Mouse (Mus musculus) ES-E14 (cell line): ENCODE measurements at regions not wholly inside any gene's neighbourhood (a gene's known extent, or its start where the extent isn't known, plus 50 kb on each side); places are given as distances from the start of the nearest gene placed in this dataset.

Experiments
- DNase-seq: peaks from one replicate; pipeline ENCODE4 v3.0.0-alpha.2; 2013; ENCODE audit warnings: low read depth, low spot score
- H3K27ac ChIP-seq: 2 replicates; pipeline ENCODE4 v1.5.1; 2012; ENCODE audit warnings: low read depth, mild to moderate bottlenecking, low read length, moderate library complexity, mixed read lengths; ENCODE audit not compliant: poor library complexity, insufficient read depth, severe bottlenecking
- H3K36me3 ChIP-seq: 2 replicates; pipeline ENCODE4 v1.6.1; 2012; ENCODE audit warnings: mild to moderate bottlenecking, low read length, moderate library complexity, mixed read lengths; ENCODE audit not compliant: control insufficient read depth, poor library complexity, insufficient read depth, severe bottlenecking
- H3K4me1 ChIP-seq, 2 experiments: fragments of 150-350 bp in 1 of 2; sonication (generic) in 1 of 2; 2 replicates each; pipeline ENCODE4 v1.6.1; 2012; ENCODE audit warnings: low read length in 2 of 2, mild to moderate bottlenecking in 1 of 2, mixed read lengths in 1 of 2; ENCODE audit not compliant: control insufficient read depth in 2 of 2, insufficient read depth in 2 of 2, poor library complexity in 1 of 2
- H3K4me3 ChIP-seq, 2 experiments: fragments of 150-350 bp in 1 of 2; sonication (generic) in 1 of 2; 2 replicates each; pipeline ENCODE4 v1.5.1; 2012; ENCODE audit warnings: low read length in 2 of 2, low read depth in 1 of 2, mild to moderate bottlenecking in 1 of 2, mixed read lengths in 1 of 2; ENCODE audit not compliant: insufficient read depth in 1 of 2, poor library complexity in 1 of 2, severe bottlenecking in 1 of 2
- H3K9ac ChIP-seq: 2 replicates; pipeline ENCODE4 v1.6.1; 2012; ENCODE audit warnings: low read depth, mild to moderate bottlenecking, low read length, mixed read lengths; ENCODE audit not compliant: poor library complexity, insufficient read depth, severe bottlenecking
- H3K9me3 ChIP-seq: fragments of 150-350 bp; sonication (generic); 2 replicates; pipeline ENCODE4 v1.6.1; 2012; ENCODE audit warnings: low read depth, mild to moderate bottlenecking, low read length; ENCODE audit not compliant: control insufficient read depth, insufficient read depth
- CHD2 ChIP-seq: IDR thresholded peaks from 2 replicates; pipeline ENCODE4 v1.6.1; 2014; ENCODE audit warnings: mild to moderate bottlenecking, low read depth, low read length, inconsistent platforms
- HCFC1 ChIP-seq: IDR thresholded peaks from 2 replicates; pipeline ENCODE4 v1.6.1; 2012; ENCODE audit warnings: low read length, inconsistent platforms, borderline replicate concordance; ENCODE audit not compliant: insufficient read depth
- MAFK ChIP-seq: IDR thresholded peaks from 2 replicates; pipeline ENCODE4 v1.6.1; 2014; ENCODE audit warnings: mild to moderate bottlenecking, low read depth, low read length, inconsistent platforms; ENCODE audit not compliant: insufficient read depth
- ZC3H11A ChIP-seq: IDR thresholded peaks from 2 replicates; pipeline ENCODE4 v1.6.1; 2012; ENCODE audit warnings: low read depth, mild to moderate bottlenecking, inconsistent platforms, low read length, borderline replicate concordance
- ZNF384 ChIP-seq: IDR thresholded peaks from 2 replicates; pipeline ENCODE4 v1.6.1; 2012; ENCODE audit warnings: low read depth, low read length, inconsistent platforms
- in situ Hi-C, 2 experiments: fragments of 600-800 bp; cut with MboI; formaldehyde crosslinking; loops; one replicate each; pipeline ENCODE4 v1.15.1; 2025; ENCODE audit warnings: low sequenced_read_pairs in 2 of 2, inconsistent platforms in 1 of 2; ENCODE audit not compliant: unreplicated experiment in 2 of 2

DNA sequence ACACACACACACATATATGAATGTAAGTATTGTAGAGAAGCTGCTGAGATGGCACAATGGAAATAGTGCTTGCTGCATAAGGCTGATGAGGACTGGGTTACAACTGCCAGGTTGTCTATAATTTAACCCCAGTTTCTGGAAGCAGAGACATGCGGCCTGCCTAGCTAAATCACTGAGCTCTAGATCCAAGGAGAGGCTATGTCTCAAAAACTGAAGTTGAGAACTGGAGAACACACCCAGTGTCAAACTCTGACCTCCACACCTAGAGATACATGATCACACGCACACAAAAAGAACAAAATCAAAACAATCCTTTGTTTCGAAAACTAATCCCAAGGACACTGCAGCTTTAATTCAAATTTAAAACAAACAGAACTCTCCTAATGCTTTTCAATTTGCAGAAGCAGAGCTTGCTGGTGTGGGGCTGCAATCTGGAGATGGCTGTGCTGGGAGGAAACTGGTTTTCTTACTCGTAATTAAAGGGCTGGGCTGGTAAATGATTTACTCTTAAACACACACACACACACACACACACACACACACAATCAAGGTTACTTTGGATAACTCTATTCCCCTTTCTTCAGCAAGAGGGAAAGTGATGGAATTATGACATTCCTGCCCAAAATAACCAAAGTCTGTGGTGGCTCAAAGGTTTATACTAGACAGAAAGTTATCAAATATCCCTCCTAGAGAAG is 299.3 kb upstream of the Cited2 start:
- Histone ChIP-seq H3K4me1 (no peaks in the 10 kb centered on the region), H3K9me3 (no peaks in the 10 kb centered on the region), H3K9ac (no peak overlapping the region), H3K36me3 (no peaks in the 10 kb centered on the region), H3K27ac (no peak overlapping the region), H3K4me3 (no peak overlapping the region)
- DNase-seq: no peak
- in situ Hi-C loops: no loop called here
- TF ChIP-seq HCFC1 (no peak), CHD2 (no peak), ZNF384 (no peak)

GRCm38 (mm10) chr10:17426197-17426596 is 296.8 kb upstream of the Cited2 start:
- TF ChIP-seq ZNF384: no peak
- Histone ChIP-seq H3K9me3 (no peaks in the 10 kb centered on the region), H3K9ac (no peak overlapping the region), H3K36me3 (no peaks in the 10 kb centered on the region), H3K4me1 (no peaks in the 10 kb centered on the region), H3K4me3 (no peak overlapping the region), H3K27ac (no peak overlapping the region)
- in situ Hi-C loops: no loop called here
- DNase-seq: no peak

- no peak overlapping the region for H3K9ac ChIP-seq
- TF ChIP-seq ZC3H11A: no peak
- no peak for TF ChIP-seq MAFK
- TF ChIP-seq ZNF384: no peak
- no peak for TF ChIP-seq HCFC1
- TF ChIP-seq CHD2: no peak
- DNase-seq: no peak
- no peak overlapping the region for H3K4me3 ChIP-seq
- no peaks in the 10 kb centered on the region for H3K4me1 ChIP-seq
- no peaks in the 10 kb centered on the region for H3K36me3 ChIP-seq
- no peak overlapping the region for H3K27ac ChIP-seq
- in situ Hi-C loops: no loop called here
- no peaks in the 10 kb centered on the region for H3K9me3 ChIP-seq
These were observed 295.7 kb upstream of the Cited2 start for GRCm38 (mm10) chr10:17427316-17427715.

GRCm38 (mm10) chr10:17428315-17428714 is 294.7 kb upstream of the Cited2 start:
- Histone ChIP-seq H3K27ac (no peak overlapping the region), H3K36me3 (no peaks in the 10 kb centered on the region), H3K4me1 (no peaks in the 10 kb centered on the region), H3K9me3 (no peaks in the 10 kb centered on the region), H3K9ac (no peak overlapping the region), H3K4me3 (no peak overlapping the region)
- no peak for DNase-seq
- no peak for TF ChIP-seq CHD2
- TF ChIP-seq HCFC1: no peak
- no peak for TF ChIP-seq ZC3H11A
- TF ChIP-seq MAFK: no peak
- no peak for TF ChIP-seq ZNF384
- in situ Hi-C loops: no loop called here

DNA sequence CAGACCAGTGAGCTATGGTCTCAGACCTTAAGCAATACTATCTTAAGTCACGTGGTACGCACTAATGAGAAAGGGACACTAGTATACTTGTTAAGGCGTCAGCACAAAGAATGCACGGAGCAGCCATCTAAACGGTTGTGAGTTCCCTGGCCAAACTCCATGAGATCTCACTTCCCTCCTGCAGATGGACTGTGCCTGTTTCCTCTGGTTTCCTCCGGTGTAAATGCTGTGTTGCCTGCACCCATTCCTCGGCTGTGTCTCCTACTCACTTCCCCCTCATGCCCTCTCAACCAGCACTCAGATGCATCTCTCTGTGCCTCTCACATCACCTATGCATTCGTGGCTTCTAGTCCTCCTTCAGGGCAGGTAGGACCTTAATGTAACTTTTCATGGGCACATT is 291.9 kb upstream of the Cited2 start:
- DNase-seq: no peak
- H3K9me3 ChIP-seq: no peaks in the 10 kb centered on the region
- H3K4me1 ChIP-seq: no peaks in the 10 kb centered on the region
- no peak overlapping the region for H3K4me3 ChIP-seq
- no peaks in the 10 kb centered on the region for H3K36me3 ChIP-seq
- H3K27ac ChIP-seq: no peak overlapping the region
- in situ Hi-C loops: no loop called here
- H3K9ac ChIP-seq: no peak overlapping the region
- TF ChIP-seq MAFK: no peak
- TF ChIP-seq ZNF384: no peak
